Mouse (Mus musculus): ENCODE results near the gene Serpina3m. TPM values are rescaled to one million over a fixed set of nuclear protein-coding genes. Genes with fewer than 3 reads are reported as not detected.

Gene Serpina3m
- total RNA-seq, 2 experiments from 2014 or later, result not detected

Other genes starting within 250 kb of the Serpina3m start
- not detected in 2 replicates for gene Serpina5, start 237.4 kb upstream of the Serpina3m start, total RNA-seq (2015; ENCODE audit: low replicate concordance)
- not detected in 2 replicates for gene Serpina5, start 237.4 kb upstream of the Serpina3m start, total RNA-seq (2017; ENCODE audit: low replicate concordance)
- gene Serpina3a, start 225.8 kb upstream of the Serpina3m start, total RNA-seq (2015; ENCODE audit: low replicate concordance), result not detected in 2 replicates
- gene Serpina3a, start 225.8 kb upstream of the Serpina3m start, total RNA-seq (2017; ENCODE audit: low replicate concordance), result not detected in 2 replicates
- not detected in 2 replicates for gene Serpina3b, start 210.5 kb upstream of the Serpina3m start, total RNA-seq (2015; ENCODE audit: low replicate concordance)
- gene Serpina3b, start 210.5 kb upstream of the Serpina3m start, total RNA-seq (2017; ENCODE audit: low replicate concordance), result not detected in 2 replicates
- gene Serpina3c, start 184.6 kb upstream of the Serpina3m start, total RNA-seq (2015; ENCODE audit: low replicate concordance), result not detected in 2 replicates
- not detected in 2 replicates for gene Serpina3c, start 184.6 kb upstream of the Serpina3m start, total RNA-seq (2017; ENCODE audit: low replicate concordance)
- gene Serpina3f, start 123.9 kb upstream of the Serpina3m start, total RNA-seq (2015; ENCODE audit: low replicate concordance), result not detected in 2 replicates
- gene Serpina3f, start 123.9 kb upstream of the Serpina3m start, total RNA-seq (2017; ENCODE audit: low replicate concordance), result 0.42 TPM in 1 of 2 replicates, not detected in the other
- 5.6 and 7.9 TPM in 2 replicates for gene Serpina3g, start 102.2 kb upstream of the Serpina3m start, total RNA-seq (2015; ENCODE audit: low replicate concordance)
- 2.6 and 6.6 TPM in 2 replicates for gene Serpina3g, start 102.2 kb upstream of the Serpina3m start, total RNA-seq (2017; ENCODE audit: low replicate concordance)
- gene Serpina3i, start 75.4 kb upstream of the Serpina3m start, total RNA-seq (2015; ENCODE audit: low replicate concordance), result not detected in 2 replicates
- gene Serpina3i, start 75.4 kb upstream of the Serpina3m start, total RNA-seq (2017; ENCODE audit: low replicate concordance), result not detected in 2 replicates
- not detected in 2 replicates for gene Serpina3j, start 23.9 kb upstream of the Serpina3m start, total RNA-seq (2015; ENCODE audit: low replicate concordance)
- not detected in 2 replicates for gene Serpina3j, start 23.9 kb upstream of the Serpina3m start, total RNA-seq (2017; ENCODE audit: low replicate concordance)
- gene Serpina3k, start within 50 bp of the Serpina3m start, total RNA-seq (2015; ENCODE audit: low replicate concordance), result not detected in 2 replicates
- gene Serpina3k, start within 50 bp of the Serpina3m start, total RNA-seq (2017; ENCODE audit: low replicate concordance), result not detected in 2 replicates
- gene Serpina3n, start 68.2 kb downstream of the Serpina3m start, total RNA-seq (2015; ENCODE audit: low replicate concordance), result not detected in 2 replicates
- gene Serpina3n, start 68.2 kb downstream of the Serpina3m start, total RNA-seq (2017; ENCODE audit: low replicate concordance), result 0.28 TPM in 1 of 2 replicates, not detected in the other
- not detected in 2 replicates for gene Gsc, start 134.8 kb downstream of the Serpina3m start, total RNA-seq (2015; ENCODE audit: low replicate concordance)
- not detected in 2 replicates for gene Gsc, start 134.8 kb downstream of the Serpina3m start, total RNA-seq (2017; ENCODE audit: low replicate concordance)

All from erythroblast, adult 5-6 weeks (primary cell).